Mouse (Mus musculus): Measurements from ENCODE around the gene Podn.

Gene Podn

GRCm38 (mm10) chr4:108037027-108037426 is 59.2 kb downstream of the Podn start:
- DNase-seq: no peak

GRCm38 (mm10) chr4:108033041-108033764 is 63.0 kb downstream of the Podn start:
- DNase-seq: no peak

- DNase-seq: peak; percentile 24 to 57
These were observed 63.8 kb downstream of the Podn start for GRCm38 (mm10) chr4:108032352-108032849.

- DNase-seq: peak; percentile 59 to 75
These were observed 64.5 kb downstream of the Podn start for GRCm38 (mm10) chr4:108031502-108032351.

GRCm38 (mm10) chr4:108030888-108031501 is 65.2 kb downstream of the Podn start:
- DNase-seq: peak; percentile 23 to 40

- no peak for DNase-seq
These were observed 70.1 kb downstream of the Podn start for GRCm38 (mm10) chr4:108026193-108026592.

- DNase-seq: peak; percentile 80
These were observed 71.0 kb downstream of the Podn start for GRCm38 (mm10) chr4:108025269-108025668.

GRCm38 (mm10) chr4:108024641-108025040 is 71.6 kb downstream of the Podn start:
- DNase-seq: peak; percentile 64 to 83

- no peak for DNase-seq
These were observed 73.1 kb downstream of the Podn start for GRCm38 (mm10) chr4:108023186-108023585.

- no peak for DNase-seq
These were observed 76.1 kb downstream of the Podn start for GRCm38 (mm10) chr4:108020178-108020577.

GRCm38 (mm10) chr4:108018961-108019921 is 77.0 kb downstream of the Podn start:
- DNase-seq: no peak

- DNase-seq: no peak
These were observed 77.9 kb downstream of the Podn start for GRCm38 (mm10) chr4:108018241-108018923.

GRCm38 (mm10) chr4:108017839-108018238 is 78.4 kb downstream of the Podn start:
- DNase-seq: no peak

GRCm38 (mm10) chr4:108016321-108016720 is 79.9 kb downstream of the Podn start:
- DNase-seq: no peak

- peak; percentile 67 to 76 for DNase-seq
These were observed 81.0 kb downstream of the Podn start for GRCm38 (mm10) chr4:108015067-108015765.

GRCm38 (mm10) chr4:108014466-108014865 is 81.8 kb downstream of the Podn start:
- no peak for DNase-seq

GRCm38 (mm10) chr4:108008541-108008940 is 87.7 kb downstream of the Podn start:
- no peak for DNase-seq

GRCm38 (mm10) chr4:108007532-108008103 is 88.6 kb downstream of the Podn start:
- DNase-seq: no peak

- DNase-seq: no peak
These were observed 90.9 kb downstream of the Podn start for GRCm38 (mm10) chr4:108005328-108005727.

- DNase-seq: no peak
These were observed 96.9 kb downstream of the Podn start for GRCm38 (mm10) chr4:107999380-107999779.

Data from kidney, postnatal 36 days (tissue).